Mouse (Mus musculus): ENCODE measurements around the gene Mertk. TPM values are rescaled to one million over a fixed set of nuclear protein-coding genes. Genes with fewer than 3 reads are reported as not detected.

The Mertk gene
- total RNA-seq, 2 experiments from 2014 or later, result 10.0 to 12.9 TPM

GRCm38 (mm10) chr2:128818956-128819643 lies 120.3 kb downstream of the Mertk start:
- peak; percentile 34 for DNase-seq

- DNase-seq, result no peak
Observed at GRCm38 (mm10) chr2:128820631-128821030, 121.9 kb downstream of the Mertk start.

GRCm38 (mm10) chr2:128823893-128824292 lies 125.1 kb downstream of the Mertk start:
- no peak for DNase-seq

GRCm38 (mm10) chr2:128827787-128828186 lies 129.0 kb downstream of the Mertk start:
- no peak for DNase-seq

- no peak for DNase-seq
Observed at GRCm38 (mm10) chr2:128832611-128833010, 133.9 kb downstream of the Mertk start.

- DNase-seq, result peak; percentile 11
Observed at GRCm38 (mm10) chr2:128833035-128833434, 134.3 kb downstream of the Mertk start.

- no peak for DNase-seq
Observed at GRCm38 (mm10) chr2:128833435-128833834, 134.7 kb downstream of the Mertk start.

GRCm38 (mm10) chr2:128837531-128837930 lies 138.8 kb downstream of the Mertk start:
- no peak for DNase-seq

GRCm38 (mm10) chr2:128838611-128839010 lies 139.9 kb downstream of the Mertk start:
- DNase-seq, result no peak

GRCm38 (mm10) chr2:128839501-128839900 lies 140.7 kb downstream of the Mertk start:
- no peak for DNase-seq

GRCm38 (mm10) chr2:128842437-128842836 lies 143.7 kb downstream of the Mertk start:
- no peak for DNase-seq

- DNase-seq, result no peak
Observed at GRCm38 (mm10) chr2:128850036-128850435, 151.3 kb downstream of the Mertk start.

Other genes starting within 250 kb of the Mertk start
- gene Spdye4c, start 107.7 kb upstream of the Mertk start, total RNA-seq (2021), result not detected
- gene Anapc1, start 11.6 kb upstream of the Mertk start, total RNA-seq (2021), result 10 to 100 TPM; 60.5 to 85.7 TPM
- gene Tmem87b, start 119.2 kb downstream of the Mertk start, total RNA-seq (2021), result 10 to 100 TPM; 33.2 to 37.1 TPM
- 1 to 10 TPM; 3.8 TPM for gene Fbln7, start 164.0 kb downstream of the Mertk start, total RNA-seq (2021)
- 1 to 10 TPM; 3.8 to 4.7 TPM for gene Zc3h8, start 245.1 kb downstream of the Mertk start, total RNA-seq (2021)